28 mouse cellular contexts compared by ENCODE assay signal in genomic region chr2:70315125-70315524, GRCm38 (mm10).
DNase-seq lines count a peak whose midpoint lies in the region; ATAC-seq lines count a peak whose summit lies in the region.
"Had no signal": no experiment of that assay in that cellular context is flagged by ENCODE, and none has a peak within 500 bp of the region (broad histone marks: within the 10 kb centered on the region; RNA-seq: fewer than 3 reads in every experiment).

No protein-coding gene starts in this region.

- no peaks in the 10 kb centered on the region for H3K36me3 ChIP-seq in forebrain, embryonic 14.5 days (ENCODE audit: control insufficient read depth, insufficient read depth, low read length)
- H3K36me3 ChIP-seq in forebrain, embryonic 12.5 days (replicated peaks), result no peaks in the 10 kb centered on the region
- H3K36me3 ChIP-seq in heart, embryonic 10.5 days, result no peaks in the 10 kb centered on the region
- no peaks in the 10 kb centered on the region for H3K36me3 ChIP-seq in heart, embryonic 15.5 days
- H3K36me3 ChIP-seq: hindbrain, embryonic 10.5 days; intestine, embryonic 15.5 days; limb, embryonic 12.5 days; liver, embryonic 15.5 days; midbrain, embryonic 15.5 days; stomach, embryonic 15.5 days had no signal

- H3K27ac ChIP-seq in forebrain, embryonic 14.5 days (ENCODE audit: low read depth, low read length), result no peak overlapping the region
- H3K27ac ChIP-seq in forebrain, embryonic 12.5 days, result no peak overlapping the region
- H3K27ac ChIP-seq in heart, embryonic 10.5 days, result peak overlapping the region; percentile 83
- peak overlapping the region; percentile 66 for H3K27ac ChIP-seq in heart, embryonic 15.5 days
- H3K27ac ChIP-seq: gastrocnemius, adult 2 months; hindbrain, embryonic 10.5 days; intestine, embryonic 15.5 days; layer of hippocampus, adult 2 months; left cerebral cortex, adult 2 months; limb, embryonic 12.5 days; liver, embryonic 15.5 days; midbrain, embryonic 15.5 days; stomach, embryonic 15.5 days had no signal

- peak; percentile 72 for DNase-seq in forebrain, embryonic 14.5 days (ENCODE audit: low spot score)
- DNase-seq in heart, embryonic 10.5 days (ENCODE audit: low spot score), result no peak
- no peak for DNase-seq in heart, postnatal 25 days (ENCODE audit: low spot score)
- DNase-seq in heart, postnatal 10 days, result no peak
- peak; percentile 23 for DNase-seq in brain, adult 2 months (ENCODE audit: low read depth, low spot score)
- DNase-seq: adrenal gland, adult 2 months; cerebellum, adult 11 months; cerebellum, adult 9-10 months; cerebellum, postnatal 36 days; gastrocnemius, adult 2 months; gastrocnemius, postnatal 36 days; lung, embryonic 14.5 days; lung, postnatal 14 days; right cerebral cortex, postnatal 25 days; thymus, postnatal 14 days had no signal

- no peaks in the 10 kb centered on the region for H3K9me3 ChIP-seq in forebrain, embryonic 14.5 days (replicated peaks; ENCODE audit: control insufficient read depth, low read length)
- H3K9me3 ChIP-seq in forebrain, embryonic 12.5 days, result no peaks in the 10 kb centered on the region
- no peaks in the 10 kb centered on the region for H3K9me3 ChIP-seq in heart, embryonic 10.5 days
- no peaks in the 10 kb centered on the region for H3K9me3 ChIP-seq in heart, embryonic 15.5 days (replicated peaks)
- H3K9me3 ChIP-seq: hindbrain, embryonic 10.5 days; intestine, embryonic 15.5 days; limb, embryonic 12.5 days; liver, embryonic 15.5 days; midbrain, embryonic 15.5 days; stomach, embryonic 15.5 days had no signal

- H3K4me2 ChIP-seq in forebrain, embryonic 14.5 days (ENCODE audit: low read length), result no peak overlapping the region
- no peak overlapping the region for H3K4me2 ChIP-seq in forebrain, embryonic 12.5 days
- peak overlapping the region; percentile 55 for H3K4me2 ChIP-seq in heart, embryonic 15.5 days
- H3K4me2 ChIP-seq: intestine, embryonic 15.5 days; limb, embryonic 12.5 days; liver, embryonic 15.5 days; lung, embryonic 14.5 days; midbrain, embryonic 15.5 days; stomach, embryonic 15.5 days had no signal

- no peaks in the 10 kb centered on the region for H3K27me3 ChIP-seq in forebrain, embryonic 14.5 days (replicated peaks; ENCODE audit: control insufficient read depth, insufficient read depth, low read length)
- no peaks in the 10 kb centered on the region for H3K27me3 ChIP-seq in forebrain, embryonic 12.5 days
- H3K27me3 ChIP-seq in heart, embryonic 10.5 days (ENCODE audit: insufficient read depth, poor library complexity, severe bottlenecking), result no peaks in the 10 kb centered on the region
- peaks cover 4% of the 10 kb centered on the region; the same call in 1 of the 2 replicates for H3K27me3 ChIP-seq in heart, embryonic 15.5 days
- H3K27me3 ChIP-seq: CH12.LX; intestine, embryonic 15.5 days; liver, embryonic 15.5 days; midbrain, embryonic 15.5 days; stomach, embryonic 15.5 days had no signal

- ATAC-seq in forebrain, embryonic 14.5 days, result peak; percentile 66; the same call in 1 of the 2 replicates
- ATAC-seq in forebrain, embryonic 12.5 days (ENCODE audit: low FRiP score), result no peak
- no peak; the same call in 1 of the 2 replicates for ATAC-seq in heart, embryonic 15.5 days (replicated peaks; ENCODE audit: insufficient number of reproducible peaks, insufficient read depth, low FRiP score, low read depth)
- ATAC-seq: activated CD4-positive, CD25-positive, alpha-beta regulatory T cell, adult 4 months; hindbrain, embryonic 16.5 days; midbrain, embryonic 15.5 days had no signal

- H3K4me3 ChIP-seq in forebrain, embryonic 14.5 days (ENCODE audit: low read depth, low read length), result no peak overlapping the region
- H3K4me3 ChIP-seq in forebrain, embryonic 12.5 days (replicated peaks), result no peak overlapping the region
- H3K4me3 ChIP-seq in heart, embryonic 10.5 days, result peak overlapping the region; percentile 37
- H3K4me3 ChIP-seq in heart, embryonic 15.5 days, result peak overlapping the region; percentile 24
- H3K4me3 ChIP-seq: gastrocnemius, adult 2 months; hindbrain, embryonic 10.5 days; intestine, embryonic 15.5 days; layer of hippocampus, adult 2 months; left cerebral cortex, adult 2 months; limb, embryonic 12.5 days; liver, embryonic 15.5 days; midbrain, embryonic 15.5 days; stomach, embryonic 15.5 days had no signal

- WGBS in forebrain, embryonic 14.5 days, result 69% methylated on average over 9 of the region's 9 CpGs
- WGBS in forebrain, embryonic 12.5 days, result 71% methylated on average over 9 of the region's 9 CpGs
- 21% methylated on average over 9 of the region's 9 CpGs for WGBS in heart, embryonic 10.5 days
- WGBS in heart, embryonic 15.5 days, result 23% methylated on average over 9 of the region's 9 CpGs

- H3K9ac ChIP-seq in forebrain, embryonic 14.5 days (ENCODE audit: low read length), result no peak overlapping the region
- H3K9ac ChIP-seq in forebrain, embryonic 12.5 days, result no peak overlapping the region
- H3K9ac ChIP-seq in heart, embryonic 15.5 days, result peak overlapping the region; percentile 14; the same call in 1 of the 2 replicates
- H3K9ac ChIP-seq: intestine, embryonic 15.5 days; limb, embryonic 12.5 days; liver, embryonic 15.5 days; lung, embryonic 14.5 days; midbrain, embryonic 15.5 days; stomach, embryonic 15.5 days had no signal

- intact Hi-C loops in heart, postnatal 25 days (cut with DNase I), result no loop called here
- intact Hi-C loops in heart, postnatal 10 days (cut with DNase I), result no loop called here

- H3K4me1 ChIP-seq in forebrain, embryonic 14.5 days (ENCODE audit: control insufficient read depth, insufficient read depth, low read length), result peaks cover 14% of the 10 kb centered on the region
- H3K4me1 ChIP-seq in forebrain, embryonic 12.5 days, result peaks cover 23% of the 10 kb centered on the region
- H3K4me1 ChIP-seq in heart, embryonic 10.5 days, result peaks cover 54% of the 10 kb centered on the region
- peaks cover 30% of the 10 kb centered on the region for H3K4me1 ChIP-seq in heart, embryonic 15.5 days (replicated peaks)
- H3K4me1 ChIP-seq: limb, embryonic 12.5 days; liver, embryonic 15.5 days; stomach, embryonic 15.5 days had no signal

Comparison
In these comparisons a context has a peak if more than half of its experiments do, and no peak if none do; other contexts are left out.
1. DNase-seq: peak in forebrain, embryonic 14.5 days (single experiment) and brain, adult 2 months (single experiment); none in heart, embryonic 10.5 days (single experiment), heart, postnatal 25 days (single experiment) and heart, postnatal 10 days (0 of 2).
2. H3K27ac ChIP-seq: peak in heart, embryonic 10.5 days (single experiment) and heart, embryonic 15.5 days (single experiment); none in forebrain, embryonic 14.5 days (single experiment) and forebrain, embryonic 12.5 days (single experiment).
3. H3K4me3 ChIP-seq: peak in heart, embryonic 10.5 days (single experiment) and heart, embryonic 15.5 days (single experiment); none in forebrain, embryonic 14.5 days (single experiment) and forebrain, embryonic 12.5 days (single experiment).